Mouse (Mus musculus) gastrocnemius, adult 2 months (tissue): ENCODE data around the gene Nap1l5. TPM values are rescaled to one million over a fixed set of nuclear protein-coding genes. Genes with fewer than 3 reads are reported as not detected.

ENCODE experiments used
- DNase-seq: peaks from one replicate; pipeline ENCODE4 v3.0.0; 2022
- H3K27ac ChIP-seq: fragments of 200-600 bp; 2 replicates; pipeline ENCODE4 v1.8.1; 2022; ENCODE audit warnings: mild to moderate bottlenecking
- H3K4me3 ChIP-seq: fragments of 200-600 bp; 2 replicates; pipeline ENCODE4 v1.8.1; 2022; ENCODE audit warnings: mild to moderate bottlenecking, moderate library complexity
- CTCF ChIP-seq: fragments of 200-600 bp; IDR thresholded peaks from 2 replicates; pipeline ENCODE4 v1.8.1; 2022; ENCODE audit warnings: antibody characterized with exemption, mild to moderate bottlenecking, moderate library complexity
- intact Hi-C: fragments of 180-260 bp; cut with DNase I; formaldehyde crosslinking; loops from one replicate; pipeline ENCODE4 v1.15.1; 2025
- total RNA-seq, 2 experiments: library from RNA; stranded (reverse); gene quantifications; 2 replicates each; pipeline ENCODE4 v1.2.3; 2021

The Nap1l5 gene
- total RNA-seq, 2 experiments from 2014 or later, result 0.15 to 0.20 TPM

GRCm38 (mm10) chr6:58927881-58928280, 21.0 kb upstream of the Nap1l5 start:
- intact Hi-C loops, result loop anchor here (5.0 kb wide), 2 partner anchors 66 to 94 kb away; partner anchors contain the start of gene Fam13a
- peak; percentile 85 for DNase-seq
- Histone ChIP-seq H3K27ac (peak overlapping the region; percentile 80), H3K4me3 (no peak overlapping the region; the same call in 1 of the 2 replicates)
- TF ChIP-seq CTCF, result no peak

GRCm38 (mm10) chr6:58922511-58922910, 15.6 kb upstream of the Nap1l5 start:
- TF ChIP-seq CTCF, result no peak
- H3K27ac ChIP-seq, result no peak overlapping the region
- intact Hi-C loops, result loop anchor here (5.0 kb wide), 1 partner anchor 260 kb away; no protein-coding TSS in a partner anchor
- no peak for DNase-seq
- no peak overlapping the region for H3K4me3 ChIP-seq

GRCm38 (mm10) chr6:58921623-58922022, 14.7 kb upstream of the Nap1l5 start:
- intact Hi-C loops, result loop anchor here (5.0 kb wide), 1 partner anchor 261 kb away; no protein-coding TSS in a partner anchor
- TF ChIP-seq CTCF, result peak; percentile 62
- H3K27ac ChIP-seq, result no peak overlapping the region
- H3K4me3 ChIP-seq, result no peak overlapping the region
- DNase-seq, result no peak

GRCm38 (mm10) chr6:58920735-58921134, 13.9 kb upstream of the Nap1l5 start:
- intact Hi-C loops, result loop anchor here (5.0 kb wide), 1 partner anchor 262 kb away; no protein-coding TSS in a partner anchor
- no peak for DNase-seq
- Histone ChIP-seq H3K4me3 (no peak overlapping the region), H3K27ac (no peak overlapping the region)
- no peak for TF ChIP-seq CTCF

GRCm38 (mm10) chr6:58916498-58916897, 9.6 kb upstream of the Nap1l5 start:
- intact Hi-C loops, result no loop called here

GRCm38 (mm10) chr6:58913971-58914370, 7.1 kb upstream of the Nap1l5 start:
- no peak overlapping the region for H3K4me3 ChIP-seq
- no peak overlapping the region for H3K27ac ChIP-seq
- no peak for TF ChIP-seq CTCF
- DNase-seq, result no peak
- intact Hi-C loops, result no loop called here

More at GRCm38 (mm10) chr6:58916498-58916897, 9.6 kb upstream of the Nap1l5 start:
- Histone ChIP-seq H3K4me3 (no peak overlapping the region), H3K27ac (no peak overlapping the region)
- no peak for TF ChIP-seq CTCF
- DNase-seq, result no peak

- Histone ChIP-seq H3K4me3 (no peak overlapping the region), H3K27ac (no peak overlapping the region)
- no peak for TF ChIP-seq CTCF
- intact Hi-C loops, result no loop called here
- DNase-seq, result no peak
Observed at GRCm38 (mm10) chr6:58913551-58913950, 6.7 kb upstream of the Nap1l5 start.

- intact Hi-C loops, result no loop called here
- Histone ChIP-seq H3K27ac (no peak overlapping the region), H3K4me3 (no peak overlapping the region)
- no peak for DNase-seq
- TF ChIP-seq CTCF, result no peak
Observed at GRCm38 (mm10) chr6:58912842-58913241, 6.0 kb upstream of the Nap1l5 start.

GRCm38 (mm10) chr6:58907791-58908190, 915 bp upstream of the Nap1l5 start:
- TF ChIP-seq CTCF, result no peak
- DNase-seq, result no peak
- intact Hi-C loops, result no loop called here
- no peak overlapping the region for H3K27ac ChIP-seq
- no peak overlapping the region for H3K4me3 ChIP-seq

- TF ChIP-seq CTCF, result no peak
- intact Hi-C loops, result no loop called here
Observed at GRCm38 (mm10) chr6:58907336-58907735, 460 bp upstream of the Nap1l5 start.

GRCm38 (mm10) chr6:58904551-58904950, 2.3 kb downstream of the Nap1l5 start:
- TF ChIP-seq CTCF, result no peak
- intact Hi-C loops, result no loop called here
- no peak overlapping the region for H3K27ac ChIP-seq
- DNase-seq, result no peak
- no peak overlapping the region for H3K4me3 ChIP-seq

More at GRCm38 (mm10) chr6:58907336-58907735, 460 bp upstream of the Nap1l5 start:
- H3K4me3 ChIP-seq, result no peak overlapping the region
- no peak overlapping the region for H3K27ac ChIP-seq
- DNase-seq, result no peak

GRCm38 (mm10) chr6:58903171-58903570, 3.7 kb downstream of the Nap1l5 start:
- Histone ChIP-seq H3K27ac (no peak overlapping the region), H3K4me3 (no peak overlapping the region)
- intact Hi-C loops, result no loop called here
- no peak for DNase-seq
- TF ChIP-seq CTCF, result no peak

- intact Hi-C loops, result no loop called here
- no peak overlapping the region for H3K27ac ChIP-seq
- TF ChIP-seq CTCF, result no peak
- no peak for DNase-seq
- H3K4me3 ChIP-seq, result no peak overlapping the region
Observed at GRCm38 (mm10) chr6:58900536-58900935, 6.3 kb downstream of the Nap1l5 start.

- intact Hi-C loops, result no loop called here
- TF ChIP-seq CTCF, result no peak
- Histone ChIP-seq H3K4me3 (no peak overlapping the region), H3K27ac (no peak overlapping the region)
- DNase-seq, result no peak
Observed at GRCm38 (mm10) chr6:58899076-58899475, 7.8 kb downstream of the Nap1l5 start.
